Mouse (Mus musculus) hindbrain, embryonic 16.5 days (tissue): Measurements from ENCODE around the gene H2afx. TPM values are rescaled to one million over a fixed set of nuclear protein-coding genes. Genes with fewer than 3 reads are reported as not detected.

ENCODE experiments used
- ATAC-seq: fragments of 200-750 bp; cut with Nextera tagmentation; 2 replicates; pipeline ENCODE4 v1.8.0; 2017; ENCODE audit warnings: moderate TSS enrichment, moderate library complexity
- H3K27ac ChIP-seq: fragments of 300-500 bp; sonication (generic); 2 replicates; pipeline ENCODE4 v1.5.1; 2014; ENCODE audit warnings: low read depth, mild to moderate bottlenecking, control low read depth, low read length, moderate library complexity
- H3K27me3 ChIP-seq: fragments of 300-500 bp; sonication (generic); replicated peaks from 2 replicates; pipeline ENCODE4 v1.6.1; 2014; ENCODE audit warnings: low read length; ENCODE audit not compliant: control insufficient read depth, insufficient read depth
- H3K36me3 ChIP-seq: fragments of 300-500 bp; sonication (generic); 2 replicates; pipeline ENCODE4 v1.6.1; 2014; ENCODE audit warnings: mild to moderate bottlenecking, low read length, moderate library complexity, mixed read lengths; ENCODE audit not compliant: control insufficient read depth, insufficient read depth
- H3K4me1 ChIP-seq: fragments of 300-500 bp; sonication (generic); 2 replicates; pipeline ENCODE4 v1.6.1; 2014; ENCODE audit warnings: low read depth, low read length; ENCODE audit not compliant: control insufficient read depth, insufficient read depth
- H3K4me2 ChIP-seq: fragments of 300-500 bp; sonication (generic); 2 replicates; pipeline ENCODE4 v1.6.1; 2014; ENCODE audit warnings: mild to moderate bottlenecking, low read length, control low read depth, moderate library complexity
- H3K4me3 ChIP-seq: fragments of 300-500 bp; sonication (generic); 2 replicates; pipeline ENCODE4 v1.5.1; 2014; ENCODE audit warnings: mild to moderate bottlenecking, low read length, control low read depth, moderate library complexity
- H3K9ac ChIP-seq: fragments of 300-500 bp; sonication (generic); 2 replicates; pipeline ENCODE4 v1.6.1; 2014; ENCODE audit warnings: low read depth, mild to moderate bottlenecking, control low read depth, low read length, moderate library complexity
- H3K9me3 ChIP-seq: fragments of 300-500 bp; sonication (generic); 2 replicates; pipeline ENCODE4 v1.6.1; 2014; ENCODE audit warnings: mild to moderate bottlenecking, low read length, moderate library complexity; ENCODE audit not compliant: control insufficient read depth
- WGBS: fragments of 180-500 bp; shearing (Covaris S2); extraction: QIAGEN DNeasy Blood & Tissue Kit; methylation state at CpG from one replicate; pipeline ENCODE4 v1.1.7; 2014; 5-methylcytosine and 5-hydroxymethylcytosine counted together
- polyA plus RNA-seq: library from polyadenylated mRNA; unstranded; fragments of >200 nt; fragmentation: Nextera tagmentation; extraction: Ambion mirVana; gene quantifications from 2 replicates; pipeline ENCODE4 v1.2.1, GENCODE M21; 2015

The H2afx gene
- polyA plus RNA-seq, 1 experiment from 2014 or later: 106 TPM

- peak; percentile 97 for ATAC-seq
- H3K4me2 ChIP-seq: peak within 1 kb of the TSS; percentile 55
- H3K4me1 ChIP-seq: peaks cover 5% of the 10 kb centered on the region
- peaks cover 18% of the 10 kb centered on the region for H3K36me3 ChIP-seq
- peak within 1 kb of the TSS; percentile 77 for H3K4me3 ChIP-seq
- H3K27ac ChIP-seq: peak within 1 kb of the TSS; percentile 99
- no peaks in the 10 kb centered on the region for H3K9me3 ChIP-seq
- H3K9ac ChIP-seq: peak within 1 kb of the TSS; percentile 80
- under 1% methylated on average over 39 of the region's 39 CpGs for WGBS
- no peaks in the 10 kb centered on the region for H3K27me3 ChIP-seq
Measured at GRCm38 (mm10) chr9:44343781-44344421, 9.4 kb downstream of the H2afx start, which contains the start of gene Hmbs. Gene Hmbs (minus strand): TSS chr9:44344228.

- no peaks in the 10 kb centered on the region for H3K27me3 ChIP-seq
- no peak overlapping the region for H3K4me2 ChIP-seq
- H3K27ac ChIP-seq: no peak overlapping the region
- H3K4me3 ChIP-seq: no peak overlapping the region
- H3K9me3 ChIP-seq: no peaks in the 10 kb centered on the region
- H3K36me3 ChIP-seq: peaks cover 28% of the 10 kb centered on the region
- 84% methylated on average over 6 of the region's 6 CpGs for WGBS
- H3K9ac ChIP-seq: no peak overlapping the region
- ATAC-seq: no peak
- peaks cover 5% of the 10 kb centered on the region for H3K4me1 ChIP-seq
Measured at GRCm38 (mm10) chr9:44345570-44346433, 11.3 kb downstream of the H2afx start.

GRCm38 (mm10) chr9:44347166-44347565, 12.7 kb downstream of the H2afx start:
- Histone ChIP-seq H3K27me3 (no peaks in the 10 kb centered on the region), H3K27ac (no peak overlapping the region), H3K4me2 (no peak overlapping the region), H3K36me3 (peaks cover 40% of the 10 kb centered on the region), H3K4me3 (no peak overlapping the region), H3K9me3 (no peaks in the 10 kb centered on the region), H3K9ac (no peak overlapping the region), H3K4me1 (peaks cover 5% of the 10 kb centered on the region)
- WGBS: 94% methylated on average over 9 of the region's 9 CpGs
- ATAC-seq: no peak

GRCm38 (mm10) chr9:44347621-44348020, 13.1 kb downstream of the H2afx start:
- 91% methylated on average over 4 of the region's 4 CpGs for WGBS
- Histone ChIP-seq H3K9me3 (no peaks in the 10 kb centered on the region), H3K27ac (no peak overlapping the region)

GRCm38 (mm10) chr9:44348546-44348945, 14.1 kb downstream of the H2afx start:
- no peak overlapping the region for H3K4me2 ChIP-seq
- H3K4me3 ChIP-seq: no peak overlapping the region
- no peak for ATAC-seq
- peaks cover 48% of the 10 kb centered on the region for H3K36me3 ChIP-seq
- no peaks in the 10 kb centered on the region for H3K9me3 ChIP-seq
- H3K27ac ChIP-seq: no peak overlapping the region
- H3K27me3 ChIP-seq: no peaks in the 10 kb centered on the region
- no peaks in the 10 kb centered on the region for H3K4me1 ChIP-seq
- H3K9ac ChIP-seq: no peak overlapping the region
- 99% methylated on average over 4 of the region's 4 CpGs for WGBS

More at GRCm38 (mm10) chr9:44347621-44348020, 13.1 kb downstream of the H2afx start:
- Histone ChIP-seq H3K4me1 (peaks cover 5% of the 10 kb centered on the region), H3K27me3 (no peaks in the 10 kb centered on the region), H3K9ac (no peak overlapping the region), H3K36me3 (peaks cover 44% of the 10 kb centered on the region), H3K4me2 (no peak overlapping the region), H3K4me3 (no peak overlapping the region)
- no peak for ATAC-seq

GRCm38 (mm10) chr9:44351396-44351795, 16.9 kb downstream of the H2afx start:
- 99% methylated on average over 4 of the region's 4 CpGs for WGBS
- ATAC-seq: no peak
- no peaks in the 10 kb centered on the region for H3K9me3 ChIP-seq
- H3K36me3 ChIP-seq: peaks cover 74% of the 10 kb centered on the region
- H3K4me3 ChIP-seq: no peak overlapping the region
- no peak overlapping the region for H3K9ac ChIP-seq
- no peak overlapping the region for H3K27ac ChIP-seq
- H3K4me1 ChIP-seq: no peaks in the 10 kb centered on the region
- no peaks in the 10 kb centered on the region for H3K27me3 ChIP-seq
- no peak overlapping the region for H3K4me2 ChIP-seq

GRCm38 (mm10) chr9:44352337-44352736, 17.8 kb downstream of the H2afx start:
- no peak for ATAC-seq
- no peaks in the 10 kb centered on the region for H3K27me3 ChIP-seq
- peaks cover 73% of the 10 kb centered on the region for H3K36me3 ChIP-seq
- H3K27ac ChIP-seq: no peak overlapping the region
- H3K4me3 ChIP-seq: no peak overlapping the region
- 94% methylated on average over 10 of the region's 10 CpGs for WGBS
- H3K4me2 ChIP-seq: no peak overlapping the region
- H3K9ac ChIP-seq: no peak overlapping the region
- no peaks in the 10 kb centered on the region for H3K9me3 ChIP-seq
- no peaks in the 10 kb centered on the region for H3K4me1 ChIP-seq

GRCm38 (mm10) chr9:44353142-44353541, 18.6 kb downstream of the H2afx start:
- Histone ChIP-seq H3K9me3 (no peaks in the 10 kb centered on the region), H3K27me3 (no peaks in the 10 kb centered on the region), H3K36me3 (peaks cover 72% of the 10 kb centered on the region), H3K9ac (no peak overlapping the region), H3K4me1 (no peaks in the 10 kb centered on the region), H3K4me2 (no peak overlapping the region), H3K27ac (no peak overlapping the region), H3K4me3 (no peak overlapping the region)
- 92% methylated on average over 6 of the region's 6 CpGs for WGBS
- ATAC-seq: no peak

- H3K27me3 ChIP-seq: no peaks in the 10 kb centered on the region
- H3K27ac ChIP-seq: no peak overlapping the region
- no peak overlapping the region for H3K4me3 ChIP-seq
- H3K4me2 ChIP-seq: no peak overlapping the region
- H3K9me3 ChIP-seq: no peaks in the 10 kb centered on the region
- no peak overlapping the region for H3K9ac ChIP-seq
- 79% methylated on average over 4 of the region's 4 CpGs for WGBS
- H3K4me1 ChIP-seq: peaks cover 6% of the 10 kb centered on the region
- H3K36me3 ChIP-seq: peaks cover 52% of the 10 kb centered on the region
- ATAC-seq: no peak
Measured at GRCm38 (mm10) chr9:44357207-44357606, 22.7 kb downstream of the H2afx start.
